Mouse (Mus musculus) olfactory bulb, adult 2 months (tissue): Measurements from ENCODE around the gene Txndc16. TPM values are rescaled to one million over a fixed set of nuclear protein-coding genes. Genes with fewer than 3 reads are reported as not detected.
A peak's percentile ranks its signal among the peaks of the same experiment; 100 is the strongest.

ENCODE experiments used
- H3K27ac ChIP-seq: fragments of 200-500 bp; 2 replicates; pipeline ENCODE4 v1.5.1; 2012; ENCODE audit warnings: low read depth, low read length; ENCODE audit not compliant: insufficient read depth
- H3K4me1 ChIP-seq: fragments of 200-500 bp; 2 replicates; pipeline ENCODE4 v1.6.1; 2012; ENCODE audit warnings: low read length; ENCODE audit not compliant: control insufficient read depth, insufficient read depth
- H3K4me3 ChIP-seq: fragments of 200-500 bp; 2 replicates; pipeline ENCODE4 v1.5.1; 2012; ENCODE audit warnings: mild to moderate bottlenecking, low read depth, low read length, moderate library complexity; ENCODE audit not compliant: insufficient read depth
- CTCF ChIP-seq: fragments of 200-500 bp; IDR thresholded peaks from 2 replicates; pipeline ENCODE4 v1.5.1; 2012; ENCODE audit warnings: low read depth, mild to moderate bottlenecking, low read length, moderate library complexity; ENCODE audit not compliant: insufficient read depth
- POLR2A ChIP-seq: fragments of 200-500 bp; IDR thresholded peaks from 2 replicates; pipeline ENCODE4 v1.6.1; 2012; ENCODE audit warnings: mild to moderate bottlenecking, low read depth, low read length, moderate library complexity; ENCODE audit not compliant: insufficient read depth
- WGBS: fragments of 180-500 bp; shearing (Covaris S2); methylation state at CpG from one replicate; pipeline ENCODE4 v1.1.7; 2018; 5-methylcytosine and 5-hydroxymethylcytosine counted together
- polyA plus RNA-seq: library from polyadenylated mRNA; stranded (reverse); fragments of >200 nt; gene quantifications from 2 replicates; pipeline ENCODE4 v1.2.4, GENCODE M21; 2012; ENCODE audit warnings: low replicate concordance; ENCODE audit not compliant: missing spikeins, insufficient read depth, insufficient read length

Txndc16 gene
- polyA plus RNA-seq, 1 experiment, result 60.2 TPM

DNA sequence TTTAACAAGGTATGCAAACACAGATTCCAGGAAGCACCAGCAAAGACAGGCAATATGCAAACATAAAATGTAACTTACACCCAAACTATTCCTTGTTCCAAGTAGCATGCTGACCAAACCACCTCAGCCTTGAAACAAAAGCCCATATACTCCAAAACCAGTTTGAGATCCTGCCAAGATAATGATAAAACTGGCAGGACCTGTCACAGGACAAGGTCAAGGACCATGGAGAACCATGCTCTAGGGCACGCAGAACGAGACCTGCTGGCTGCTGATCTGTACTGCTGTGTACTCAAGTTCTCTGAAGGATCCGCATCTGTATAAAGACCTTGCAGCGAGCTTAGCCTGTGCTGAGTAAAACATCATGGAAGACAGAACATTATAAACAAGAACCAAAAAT is 2.4 kb downstream of the Txndc16 start:
- H3K4me3 ChIP-seq, result peak overlapping the region; percentile 24; the same call in 1 of the 2 replicates
- 77% methylated on average over 4 of the region's 4 CpGs for WGBS
- TF ChIP-seq CTCF (no peak), POLR2A (no peak)
- no peak overlapping the region for H3K27ac ChIP-seq
- peaks cover 3% of the 10 kb centered on the region; the same call in 1 of the 2 replicates for H3K4me1 ChIP-seq

DNA sequence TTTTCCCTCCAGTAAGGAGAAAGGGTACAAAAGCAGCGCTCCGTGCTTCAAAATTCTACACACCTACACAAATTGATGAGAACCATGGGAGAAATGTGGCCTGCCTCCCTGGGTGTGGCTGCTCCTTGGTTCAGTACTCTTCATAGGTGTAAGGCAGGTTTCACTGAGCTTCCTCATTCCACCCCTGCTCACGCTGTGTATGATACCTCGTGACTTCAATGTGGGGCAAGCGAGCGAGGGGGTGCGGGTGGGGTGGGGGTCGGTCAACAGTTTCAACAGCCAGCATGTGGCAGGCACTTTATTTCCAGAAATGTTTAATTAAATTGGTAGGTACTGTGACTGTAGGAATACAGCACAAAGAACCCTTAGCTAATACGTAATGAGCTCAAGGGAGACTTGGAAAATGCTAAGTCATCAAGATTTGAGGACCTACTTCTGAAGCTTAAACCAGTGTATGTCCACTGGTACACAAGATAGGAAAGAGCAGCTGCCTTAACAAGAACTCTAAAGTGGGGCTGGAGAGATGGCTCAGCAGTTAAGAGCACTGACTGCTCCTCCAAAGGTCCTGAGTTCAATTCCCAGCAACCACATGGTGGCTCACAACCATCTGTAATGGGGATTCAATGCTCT is 3.3 kb downstream of the Txndc16 start:
- H3K4me3 ChIP-seq, result no peak overlapping the region
- 83% methylated on average over 9 of the region's 9 CpGs for WGBS
- TF ChIP-seq POLR2A (no peak), CTCF (no peak)

DNA sequence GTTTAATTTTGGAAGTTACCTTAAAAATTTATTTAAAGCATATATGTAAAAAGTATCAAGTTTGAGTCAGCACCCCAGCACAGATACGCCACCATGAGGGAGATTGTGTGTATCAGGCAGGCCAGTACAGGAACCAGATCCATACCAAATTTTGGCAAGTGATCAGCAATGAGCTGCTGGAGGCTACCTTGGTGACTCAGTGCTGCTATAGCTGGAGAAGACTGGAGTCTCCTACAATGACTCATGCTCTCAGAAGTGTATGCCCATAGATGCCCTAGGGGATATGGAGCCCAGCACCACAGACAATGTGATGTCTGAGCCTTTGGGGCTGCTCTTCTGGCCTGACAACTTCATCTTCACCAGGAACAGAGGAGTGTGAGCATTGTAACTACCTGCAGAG is 8.7 kb downstream of the Txndc16 start:
- 92% methylated on average over 1 of the region's 1 CpGs for WGBS
- TF ChIP-seq POLR2A, result no peak
- Histone ChIP-seq H3K4me1 (peaks cover 5% of the 10 kb centered on the region), H3K27ac (no peak overlapping the region), H3K4me3 (no peak overlapping the region)

More for the DNA sequence above, 3.3 kb downstream of the Txndc16 start:
- Histone ChIP-seq H3K27ac (no peak overlapping the region), H3K4me1 (peaks cover 7% of the 10 kb centered on the region)

DNA sequence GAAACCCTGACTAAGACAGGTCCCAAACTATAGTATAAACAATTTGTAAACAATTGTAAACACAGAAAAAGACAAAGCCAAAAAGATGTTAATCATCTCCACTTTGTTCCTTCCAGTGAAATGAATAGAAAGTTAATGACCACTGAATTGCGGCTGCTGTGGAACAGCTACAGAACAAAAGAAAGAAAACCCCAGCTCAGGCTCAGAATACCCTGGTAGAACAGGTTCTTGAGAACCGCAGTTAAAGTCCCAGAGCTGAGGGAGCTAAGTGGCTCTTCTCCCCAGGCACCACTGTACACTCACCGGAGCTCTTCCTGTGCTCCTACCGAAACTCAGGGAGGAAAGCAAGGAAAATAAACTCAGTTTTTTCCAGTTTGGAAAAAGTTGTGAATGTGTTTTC is 9.4 kb downstream of the Txndc16 start:
- Histone ChIP-seq H3K27ac (no peak overlapping the region), H3K4me1 (peaks cover 5% of the 10 kb centered on the region), H3K4me3 (no peak overlapping the region)
- TF ChIP-seq CTCF, result no peak
- 68% methylated on average over 4 of the region's 4 CpGs for WGBS

DNA sequence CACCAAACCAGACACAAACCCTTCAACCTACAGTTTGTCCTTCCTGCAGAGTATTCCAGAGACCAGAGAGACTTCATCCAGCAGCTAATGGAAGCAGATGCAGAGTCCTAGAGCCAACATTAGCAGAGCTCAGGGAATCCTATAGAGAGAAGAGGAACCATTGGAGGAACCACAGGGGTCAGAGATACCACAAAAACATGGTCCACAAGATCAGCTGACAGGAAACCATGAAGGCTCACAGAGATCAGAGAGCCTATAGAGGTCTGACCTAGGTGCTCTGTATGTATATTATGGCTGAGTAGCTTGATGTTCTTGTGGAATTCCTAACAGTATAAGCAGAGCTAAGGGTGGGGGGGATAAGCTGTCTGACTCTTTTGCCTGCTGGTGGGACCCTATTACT is 19.5 kb downstream of the Txndc16 start:
- H3K27ac ChIP-seq, result no peak overlapping the region
- H3K4me3 ChIP-seq, result no peak overlapping the region
- TF ChIP-seq POLR2A (no peak), CTCF (no peak)
- no peaks in the 10 kb centered on the region for H3K4me1 ChIP-seq

DNA sequence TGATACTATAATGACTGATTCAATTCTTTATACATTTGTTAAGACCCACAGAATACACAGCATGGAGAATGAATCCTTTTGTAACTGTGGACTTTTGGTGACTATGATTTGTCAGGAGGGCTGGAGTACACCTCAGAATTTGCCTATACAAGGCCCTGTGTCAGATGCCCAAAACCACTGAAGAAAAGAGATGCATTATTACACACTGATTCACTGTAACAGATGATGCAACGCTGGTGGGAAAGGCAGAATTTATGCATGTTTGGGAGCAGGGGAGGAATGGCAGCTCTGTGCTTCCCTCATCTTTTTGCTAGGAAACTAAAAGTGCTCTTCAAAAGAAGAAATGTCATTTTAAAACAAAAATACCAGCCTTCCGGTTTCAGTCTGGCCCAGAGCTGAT is 29.1 kb downstream of the Txndc16 start:
- Histone ChIP-seq H3K4me1 (no peaks in the 10 kb centered on the region), H3K4me3 (no peak overlapping the region), H3K27ac (no peak overlapping the region)
- TF ChIP-seq POLR2A (no peak), CTCF (no peak)
- WGBS, result 68% methylated on average over 2 of the region's 2 CpGs

DNA sequence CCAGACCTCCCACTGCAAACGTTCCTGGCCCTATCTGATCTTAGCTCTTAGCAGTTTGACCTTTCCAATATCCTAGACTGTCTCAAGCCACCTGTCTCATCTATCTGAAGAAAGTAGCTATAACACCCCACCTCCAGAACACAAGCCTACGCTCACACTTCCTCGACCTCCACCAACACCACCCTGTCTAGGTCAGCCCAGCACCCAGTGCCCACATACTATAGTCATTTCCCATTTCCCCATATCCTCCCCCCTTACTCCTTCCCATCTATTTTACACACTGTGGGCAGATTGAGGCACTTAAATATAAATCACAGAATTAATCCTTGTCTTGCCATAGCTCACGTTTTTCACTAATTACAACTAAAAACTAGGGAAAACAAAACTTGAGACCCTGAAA is 38.5 kb downstream of the Txndc16 start:
- Histone ChIP-seq H3K4me1 (no peaks in the 10 kb centered on the region), H3K4me3 (no peak overlapping the region), H3K27ac (no peak overlapping the region)
- 85% methylated on average over 4 of the region's 4 CpGs for WGBS
- no peak for TF ChIP-seq CTCF
- no peak for TF ChIP-seq POLR2A

DNA sequence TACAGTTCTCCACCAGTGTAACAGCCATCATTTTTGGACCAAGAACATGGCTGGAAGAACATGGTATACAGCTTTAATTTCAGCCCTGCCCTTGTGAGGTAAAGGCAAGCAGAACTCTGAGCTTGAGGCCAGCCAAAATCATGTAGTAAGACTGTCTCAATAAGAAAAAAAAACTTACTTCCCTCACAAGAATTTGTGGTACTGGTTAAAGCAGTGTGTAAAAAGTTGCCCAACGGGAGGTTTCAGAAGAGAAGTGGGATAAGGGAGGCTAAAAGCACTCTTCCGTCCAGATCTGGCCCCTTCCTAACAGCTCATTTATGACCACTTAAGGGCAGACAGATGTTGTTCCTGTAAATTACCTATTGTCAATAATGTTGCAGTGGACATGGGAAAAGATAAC is 40.5 kb downstream of the Txndc16 start:
- H3K4me1 ChIP-seq, result no peaks in the 10 kb centered on the region
- TF ChIP-seq CTCF, result no peak
- no peak for TF ChIP-seq POLR2A
- no peak overlapping the region for H3K27ac ChIP-seq
- 96% methylated on average over 2 of the region's 2 CpGs for WGBS
- H3K4me3 ChIP-seq, result no peak overlapping the region

DNA sequence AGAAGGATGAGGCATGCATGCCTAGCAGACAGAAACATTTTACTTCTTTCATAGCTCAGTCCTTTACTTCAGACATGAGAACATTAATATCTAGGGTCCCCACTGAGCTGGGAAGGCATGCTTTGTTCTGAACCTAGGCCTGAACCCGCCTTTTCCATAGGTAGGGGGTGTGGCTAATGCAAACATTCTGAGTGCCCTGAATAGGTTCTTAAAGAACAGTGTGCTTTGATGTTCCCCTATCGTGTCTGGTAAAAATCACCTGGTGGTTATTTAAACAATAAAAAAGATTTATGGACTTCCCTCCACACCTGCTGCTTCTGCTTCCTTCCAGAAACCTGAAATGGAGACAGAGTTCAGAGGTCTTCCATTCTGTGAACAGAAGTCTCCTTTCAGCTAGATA is 40.9 kb downstream of the Txndc16 start:
- 76% methylated on average over 2 of the region's 2 CpGs for WGBS
- no peak for TF ChIP-seq CTCF
- no peak for TF ChIP-seq POLR2A
- H3K27ac ChIP-seq, result no peak overlapping the region
- H3K4me3 ChIP-seq, result no peak overlapping the region
- no peaks in the 10 kb centered on the region for H3K4me1 ChIP-seq
